Mouse (Mus musculus): Measurements from ENCODE around the gene Thyn1. TPM values are rescaled to one million over a fixed set of nuclear protein-coding genes. Genes with fewer than 3 reads are reported as not detected.

The Thyn1 gene
- polyA plus RNA-seq, 1 experiment, result 93.5 TPM

GRCm38 (mm10) chr9:26993900-26994299 lies 5.6 kb upstream of the Thyn1 start:
- Histone ChIP-seq H3K27ac (ENCODE audit: insufficient read depth, low read length) (no peak overlapping the region), H3K27me3 (ENCODE audit: control insufficient read depth, insufficient read depth, low read length) (no peaks in the 10 kb centered on the region), H3K4me3 (replicated peaks; ENCODE audit: insufficient read depth, low read depth, low read length) (no peak overlapping the region), H3K4me1 (ENCODE audit: control insufficient read depth, insufficient read depth, low read length) (0 out of 2 replicates have a peak, but pooled peaks cover 3% of the 10 kb centered on the region)
- TF ChIP-seq POLR2A (IDR thresholded peaks at IDR 0.05; ENCODE audit: borderline replicate concordance, insufficient read depth, low read length) (no peak), CTCF (IDR thresholded peaks at IDR 0.05; ENCODE audit: borderline replicate concordance, insufficient read depth, low read depth, low read length) (no peak)
- 61% methylated on average over 3 of the region's 3 CpGs for WGBS
- no peak for DNase-seq

- DNase-seq, result peak in 1 of 2 experiments; percentile 0
- 93% methylated on average over 3 of the region's 3 CpGs for WGBS
- 0 out of 2 replicates have a peak, but pooled peaks cover 3% of the 10 kb centered on the region for H3K4me1 ChIP-seq (ENCODE audit: control insufficient read depth, insufficient read depth, low read length)
- no peak overlapping the region for H3K27ac ChIP-seq (ENCODE audit: insufficient read depth, low read length)
- no peak overlapping the region for H3K4me3 ChIP-seq (replicated peaks; ENCODE audit: insufficient read depth, low read depth, low read length)
- TF ChIP-seq POLR2A (IDR thresholded peaks at IDR 0.05; ENCODE audit: borderline replicate concordance, insufficient read depth, low read length) (no peak), CTCF (IDR thresholded peaks at IDR 0.05; ENCODE audit: borderline replicate concordance, insufficient read depth, low read depth, low read length) (no peak)
- no peaks in the 10 kb centered on the region for H3K27me3 ChIP-seq (ENCODE audit: control insufficient read depth, insufficient read depth, low read length)
Observed at GRCm38 (mm10) chr9:26997062-26997461, 2.4 kb upstream of the Thyn1 start.

- WGBS, result 100% methylated on average over 2 of the region's 2 CpGs
Observed at GRCm38 (mm10) chr9:26997501-26997900, 2.0 kb upstream of the Thyn1 start.

GRCm38 (mm10) chr9:26998669-26999460 lies 645 bp upstream of the Thyn1 start:
- no peaks in the 10 kb centered on the region for H3K27me3 ChIP-seq (ENCODE audit: control insufficient read depth, insufficient read depth, low read length)
- 3% methylated on average over 29 of the region's 29 CpGs for WGBS
- TF ChIP-seq CTCF (IDR thresholded peaks at IDR 0.05; ENCODE audit: borderline replicate concordance, insufficient read depth, low read depth, low read length), result no peak
- no peak for TF ChIP-seq POLR2A (IDR thresholded peaks at IDR 0.05; ENCODE audit: borderline replicate concordance, insufficient read depth, low read length)
- peak overlapping the region; percentile 57 for H3K27ac ChIP-seq (ENCODE audit: insufficient read depth, low read length)
- peak overlapping the region; percentile 84 for H3K4me3 ChIP-seq (replicated peaks; ENCODE audit: insufficient read depth, low read depth, low read length)
- no peak for DNase-seq
- H3K4me1 ChIP-seq (ENCODE audit: control insufficient read depth, insufficient read depth, low read length), result 0 out of 2 replicates have a peak, but pooled peaks cover 3% of the 10 kb centered on the region

More at GRCm38 (mm10) chr9:26997501-26997900, 2.0 kb upstream of the Thyn1 start:
- TF ChIP-seq POLR2A (IDR thresholded peaks at IDR 0.05; ENCODE audit: borderline replicate concordance, insufficient read depth, low read length), result no peak
- no peak for TF ChIP-seq CTCF (IDR thresholded peaks at IDR 0.05; ENCODE audit: borderline replicate concordance, insufficient read depth, low read depth, low read length)
- 0 out of 2 replicates have a peak, but pooled peaks cover 3% of the 10 kb centered on the region for H3K4me1 ChIP-seq (ENCODE audit: control insufficient read depth, insufficient read depth, low read length)
- H3K4me3 ChIP-seq (replicated peaks; ENCODE audit: insufficient read depth, low read depth, low read length), result no peak overlapping the region
- DNase-seq, result peak in 1 of 2 experiments; percentile 3
- H3K27ac ChIP-seq (ENCODE audit: insufficient read depth, low read length), result no peak overlapping the region
- H3K27me3 ChIP-seq (ENCODE audit: control insufficient read depth, insufficient read depth, low read length), result no peaks in the 10 kb centered on the region

GRCm38 (mm10) chr9:27005231-27005630 lies 5.7 kb downstream of the Thyn1 start:
- Histone ChIP-seq H3K27me3 (ENCODE audit: control insufficient read depth, insufficient read depth, low read length) (no peaks in the 10 kb centered on the region), H3K27ac (ENCODE audit: insufficient read depth, low read length) (no peak overlapping the region; the same call in 1 of the 2 replicates), H3K4me3 (replicated peaks; ENCODE audit: insufficient read depth, low read depth, low read length) (no peak overlapping the region), H3K4me1 (ENCODE audit: control insufficient read depth, insufficient read depth, low read length) (no peaks in the 10 kb centered on the region; the same call in none of the 2 replicates)
- no peak for TF ChIP-seq CTCF (IDR thresholded peaks at IDR 0.05; ENCODE audit: borderline replicate concordance, insufficient read depth, low read depth, low read length)
- no peak for TF ChIP-seq POLR2A (IDR thresholded peaks at IDR 0.05; ENCODE audit: borderline replicate concordance, insufficient read depth, low read length)
- 43% methylated on average over 3 of the region's 3 CpGs for whole genome bisulfite sequencing
- DNase-seq, result no peak

- Histone ChIP-seq H3K4me1 (ENCODE audit: control insufficient read depth, insufficient read depth, low read length) (no peaks in the 10 kb centered on the region; the same call in none of the 2 replicates), H3K4me3 (replicated peaks; ENCODE audit: insufficient read depth, low read depth, low read length) (no peak overlapping the region), H3K27ac (ENCODE audit: insufficient read depth, low read length) (no peak overlapping the region), H3K27me3 (ENCODE audit: control insufficient read depth, insufficient read depth, low read length) (no peaks in the 10 kb centered on the region)
- DNase-seq, result no peak
- 0% methylated on average over 1 of the region's 1 CpGs for WGBS
- TF ChIP-seq POLR2A (IDR thresholded peaks at IDR 0.05; ENCODE audit: borderline replicate concordance, insufficient read depth, low read length) (no peak), CTCF (IDR thresholded peaks at IDR 0.05; ENCODE audit: borderline replicate concordance, insufficient read depth, low read depth, low read length) (no peak)
Observed at GRCm38 (mm10) chr9:27005933-27006332, 6.4 kb downstream of the Thyn1 start.

GRCm38 (mm10) chr9:27006866-27007265 lies 7.4 kb downstream of the Thyn1 start:
- TF ChIP-seq POLR2A (IDR thresholded peaks at IDR 0.05; ENCODE audit: borderline replicate concordance, insufficient read depth, low read length) (no peak), CTCF (IDR thresholded peaks at IDR 0.05; ENCODE audit: borderline replicate concordance, insufficient read depth, low read depth, low read length) (no peak)
- WGBS, result 87% methylated on average over 5 of the region's 5 CpGs
- no peaks in the 10 kb centered on the region for H3K27me3 ChIP-seq (ENCODE audit: control insufficient read depth, insufficient read depth, low read length)
- no peaks in the 10 kb centered on the region; the same call in none of the 2 replicates for H3K4me1 ChIP-seq (ENCODE audit: control insufficient read depth, insufficient read depth, low read length)
- H3K4me3 ChIP-seq (replicated peaks; ENCODE audit: insufficient read depth, low read depth, low read length), result no peak overlapping the region
- DNase-seq, result no peak
- peak overlapping the region; percentile 56; the same call in 1 of the 2 replicates for H3K27ac ChIP-seq (ENCODE audit: insufficient read depth, low read length)

- Histone ChIP-seq H3K27ac (ENCODE audit: insufficient read depth, low read length) (no peak overlapping the region), H3K27me3 (ENCODE audit: control insufficient read depth, insufficient read depth, low read length) (no peaks in the 10 kb centered on the region), H3K4me3 (replicated peaks; ENCODE audit: insufficient read depth, low read depth, low read length) (no peak overlapping the region), H3K4me1 (ENCODE audit: control insufficient read depth, insufficient read depth, low read length) (no peaks in the 10 kb centered on the region; the same call in none of the 2 replicates)
- DNase-seq, result no peak
- WGBS, result 70% methylated on average over 5 of the region's 5 CpGs
- TF ChIP-seq CTCF (IDR thresholded peaks at IDR 0.05; ENCODE audit: borderline replicate concordance, insufficient read depth, low read depth, low read length) (no peak), POLR2A (IDR thresholded peaks at IDR 0.05; ENCODE audit: borderline replicate concordance, insufficient read depth, low read length) (no peak)
Observed at GRCm38 (mm10) chr9:27009231-27009630, 9.7 kb downstream of the Thyn1 start.

Data from cerebellum, adult 2 months (tissue).